Mouse (Mus musculus) myocyte (in vitro differentiated cells): ENCODE measurements at regions not wholly inside any gene's neighbourhood (a gene's known extent, or its start where the extent isn't known, plus 50 kb on each side); places are given as distances from the start of the nearest gene placed in this dataset.
"Not testable (repeated sequence)": the region's sequence is repeated elsewhere in the genome, so short reads cannot be mapped to it uniquely, and the experiment has no call there.

Source experiments
- H3K27me3 ChIP-seq: one replicate; pipeline ENCODE4 v1.6.1; 2011; ENCODE audit not compliant: control insufficient read depth, insufficient read depth, insufficient read length
- H3K36me3 ChIP-seq: one replicate; pipeline ENCODE4 v1.6.1; 2011; ENCODE audit not compliant: control insufficient read depth, insufficient read depth
- H3K4me2 ChIP-seq: one replicate; pipeline ENCODE4 v1.6.1; 2011; ENCODE audit warnings: low read depth, control low read depth
- H3K4me3 ChIP-seq: one replicate; pipeline ENCODE4 v1.5.1; 2011; ENCODE audit warnings: mild to moderate bottlenecking, control low read depth, moderate library complexity
- H3K79me2 ChIP-seq: one replicate; pipeline ENCODE4 v1.6.1; 2011; ENCODE audit not compliant: control insufficient read depth, insufficient read depth
- H3ac ChIP-seq: one replicate; pipeline ENCODE4 v1.6.1; 2011; ENCODE audit not compliant: control insufficient read depth, insufficient read length
- CEBPB ChIP-seq: IDR thresholded peaks from 2 replicates; pipeline ENCODE4 v1.6.1; 2011; ENCODE audit warnings: mild to moderate bottlenecking, moderate library complexity; ENCODE audit not compliant: poor library complexity, insufficient read depth, severe bottlenecking
- E2F4 ChIP-seq: IDR thresholded peaks from one replicate; pipeline ENCODE4 v1.6.1; 2011; ENCODE audit warnings: mild to moderate bottlenecking, control low read depth, moderate library complexity; ENCODE audit not compliant: insufficient read depth
- MAX ChIP-seq: IDR thresholded peaks from one replicate; pipeline ENCODE4 v1.6.1; 2011; ENCODE audit warnings: low read depth, mild to moderate bottlenecking, control low read depth
- MYOD1 ChIP-seq, 3 experiments: IDR thresholded peaks; one replicate each; pipeline ENCODE4 v1.6.1; 2011; ENCODE audit warnings: control low read depth in 2 of 3, low read depth in 2 of 3, mild to moderate bottlenecking in 2 of 3, moderate library complexity in 1 of 3; ENCODE audit not compliant: insufficient read length in 2 of 3, control insufficient read depth in 1 of 3
- MYOG ChIP-seq, 3 experiments: IDR thresholded peaks; one replicate each; pipeline ENCODE4 v1.6.1; 2011; ENCODE audit warnings: control low read depth in 2 of 3, low read depth in 2 of 3, mild to moderate bottlenecking in 2 of 3; ENCODE audit not compliant: insufficient read length in 2 of 3, control insufficient read depth in 1 of 3, insufficient read depth in 1 of 3
- POLR2A ChIP-seq: IDR thresholded peaks from one replicate; pipeline ENCODE4 v1.6.1; 2011; ENCODE audit warnings: low read depth, mild to moderate bottlenecking, control low read depth, moderate library complexity; ENCODE audit not compliant: insufficient read length
- POLR2AphosphoS2 ChIP-seq: IDR thresholded peaks from one replicate; pipeline ENCODE4 v1.6.1; 2011; ENCODE audit warnings: low read depth, control low read depth; ENCODE audit not compliant: insufficient read length
- REST ChIP-seq: IDR thresholded peaks from one replicate; pipeline ENCODE4 v1.6.1; 2011; ENCODE audit warnings: mild to moderate bottlenecking, control low read depth, moderate library complexity; ENCODE audit not compliant: insufficient read depth, insufficient read length
- SRF ChIP-seq: IDR thresholded peaks from one replicate; pipeline ENCODE4 v1.6.1; 2011; ENCODE audit warnings: low read depth; ENCODE audit not compliant: control insufficient read depth, insufficient read length
- TCF12 ChIP-seq: IDR thresholded peaks from one replicate; pipeline ENCODE4 v1.6.1; 2011; ENCODE audit warnings: mild to moderate bottlenecking, control low read depth; ENCODE audit not compliant: poor library complexity, insufficient read depth, severe bottlenecking
- TCF3 ChIP-seq: IDR thresholded peaks from one replicate; pipeline ENCODE4 v1.6.1; 2011; ENCODE audit warnings: low read depth, control low read depth; ENCODE audit not compliant: insufficient read length
- USF1 ChIP-seq: IDR thresholded peaks from one replicate; pipeline ENCODE4 v1.6.1; 2011; ENCODE audit warnings: low read depth, mild to moderate bottlenecking, control low read depth, moderate library complexity

GRCm38 (mm10) chr11:71285193-71285592 is 54.7 kb upstream of the Nlrp1b start:
- no peak overlapping the region for H3K4me3 ChIP-seq
- H3K36me3 ChIP-seq: no peaks in the 10 kb centered on the region
- H3K79me2 ChIP-seq: no peaks in the 10 kb centered on the region
- no peaks in the 10 kb centered on the region for H3K27me3 ChIP-seq
- H3K4me2 ChIP-seq: no peak overlapping the region
- no peak for TF ChIP-seq E2F4
- no peak for TF ChIP-seq USF1
- TF ChIP-seq MYOD1 (IDR thresholded peaks at IDR 0.05; ENCODE audit: control insufficient read depth in 1 of 3, insufficient read length in 2 of 3, low read depth in 2 of 3): no peak
- TF ChIP-seq POLR2A: no peak
- TF ChIP-seq SRF: no peak
- no peak for TF ChIP-seq MYOG (IDR thresholded peaks at IDR 0.05; ENCODE audit: control insufficient read depth in 1 of 3, insufficient read depth in 1 of 3, insufficient read length in 2 of 3, low read depth in 2 of 3)
- no peak for TF ChIP-seq POLR2AphosphoS2
- no peak for TF ChIP-seq MAX
- no peak for TF ChIP-seq REST
- TF ChIP-seq TCF3: no peak
- no peak for TF ChIP-seq CEBPB
- no peak for TF ChIP-seq TCF12
- H3ac ChIP-seq: no peak overlapping the region

GRCm38 (mm10) chr11:71288243-71288642 is 57.7 kb upstream of the Nlrp1b start:
- H3K27me3 ChIP-seq, H3ac ChIP-seq, H3K4me3 ChIP-seq, H3K4me2 ChIP-seq, H3K36me3 ChIP-seq, H3K79me2 ChIP-seq: not testable (repeated sequence)

- H3K36me3 ChIP-seq: no peaks in the 10 kb centered on the region
- no peak overlapping the region for H3K4me3 ChIP-seq
- TF ChIP-seq REST (no peak), TCF3 (no peak), CEBPB (no peak), POLR2A (no peak), E2F4 (no peak), MAX (no peak), POLR2AphosphoS2 (no peak), MYOG (IDR thresholded peaks at IDR 0.05; ENCODE audit: control insufficient read depth in 1 of 3, insufficient read depth in 1 of 3, insufficient read length in 2 of 3, low read depth in 2 of 3) (no peak), MYOD1 (IDR thresholded peaks at IDR 0.05; ENCODE audit: control insufficient read depth in 1 of 3, insufficient read length in 2 of 3, low read depth in 2 of 3) (no peak), SRF (no peak), USF1 (no peak), TCF12 (no peak)
- H3K4me2 ChIP-seq: no peak overlapping the region
- no peaks in the 10 kb centered on the region for H3K79me2 ChIP-seq
- no peak overlapping the region for H3ac ChIP-seq
- H3K27me3 ChIP-seq: no peaks in the 10 kb centered on the region
Measured at GRCm38 (mm10) chr11:71289490-71289889, 59.0 kb upstream of the Nlrp1b start.

- H3K36me3 ChIP-seq: no peaks in the 10 kb centered on the region
- no peak overlapping the region for H3K4me3 ChIP-seq
- H3K4me2 ChIP-seq: no peak overlapping the region
- no peak overlapping the region for H3ac ChIP-seq
- TF ChIP-seq E2F4 (no peak), CEBPB (no peak), USF1 (no peak), REST (no peak), MAX (no peak), POLR2AphosphoS2 (no peak), TCF12 (no peak), MYOG (IDR thresholded peaks at IDR 0.05; ENCODE audit: control insufficient read depth in 1 of 3, insufficient read depth in 1 of 3, insufficient read length in 2 of 3, low read depth in 2 of 3) (no peak), MYOD1 (IDR thresholded peaks at IDR 0.05; ENCODE audit: control insufficient read depth in 1 of 3, insufficient read length in 2 of 3, low read depth in 2 of 3) (no peak), POLR2A (no peak)
- H3K79me2 ChIP-seq: no peaks in the 10 kb centered on the region
- no peaks in the 10 kb centered on the region for H3K27me3 ChIP-seq
Measured at GRCm38 (mm10) chr11:71299479-71299878, 68.9 kb upstream of the Nlrp1b start.

- no peaks in the 10 kb centered on the region for H3K79me2 ChIP-seq
- TF ChIP-seq TCF12 (no peak), POLR2A (no peak), CEBPB (no peak), MAX (no peak), USF1 (no peak), E2F4 (no peak), TCF3 (no peak), SRF (no peak), MYOD1 (IDR thresholded peaks at IDR 0.05; ENCODE audit: control insufficient read depth in 1 of 3, insufficient read length in 2 of 3, low read depth in 2 of 3) (no peak), MYOG (IDR thresholded peaks at IDR 0.05; ENCODE audit: control insufficient read depth in 1 of 3, insufficient read depth in 1 of 3, insufficient read length in 2 of 3, low read depth in 2 of 3) (no peak), POLR2AphosphoS2 (no peak), REST (no peak)
- H3K4me2 ChIP-seq: no peak overlapping the region
- no peak overlapping the region for H3ac ChIP-seq
- no peak overlapping the region for H3K4me3 ChIP-seq
- no peaks in the 10 kb centered on the region for H3K36me3 ChIP-seq
- H3K27me3 ChIP-seq: no peaks in the 10 kb centered on the region
Measured at GRCm38 (mm10) chr11:71323439-71323838, 92.9 kb upstream of the Nlrp1b start.
